ENCODE assay signal across 14 mouse cellular contexts in genomic region chr1:89611521-89611920, GRCm38 (mm10).
"Had no signal": no experiment of that assay in that cellular context is flagged by ENCODE, and none has a peak within 500 bp of the region (broad histone marks: within the 10 kb centered on the region; RNA-seq: fewer than 3 reads in every experiment).

No protein-coding gene starts in this region.

- H3K27ac ChIP-seq: liver, embryonic 13.5 days; neural tube, embryonic 12.5 days; neural tube, embryonic 15.5 days; stomach, embryonic 15.5 days had no signal

- H3K4me1 ChIP-seq: liver, embryonic 13.5 days had no signal

- H3K4me3 ChIP-seq: liver, embryonic 13.5 days; neural tube, embryonic 12.5 days; neural tube, embryonic 15.5 days; stomach, embryonic 15.5 days had no signal

- DNase-seq: kidney, postnatal 14 days; kidney, postnatal 4 days; liver, embryonic 13.5 days; lung, adult 2 months; lung, postnatal 14 days; lung, postnatal 4 days; midbrain, embryonic 14.5 days; retina, postnatal 1 day; right cerebral cortex, postnatal 25 days; spleen, adult 18-20 months; thymus, postnatal 36 days had no signal
